Mouse (Mus musculus) forebrain, postnatal 0 days (tissue): ENCODE results near the gene Gm10447. TPM values are rescaled to one million over a fixed set of nuclear protein-coding genes. Genes with fewer than 3 reads are reported as not detected.
"Not testable (repeated sequence)": the region's sequence is repeated elsewhere in the genome, so short reads cannot be mapped to it uniquely, and the experiment has no call there.

Experiments used
- ATAC-seq: fragments of 200-750 bp; cut with Nextera tagmentation; 2 replicates; pipeline ENCODE4 v1.8.0; 2017; ENCODE audit warnings: mild to moderate bottlenecking, moderate library complexity
- DNase-seq: peaks from one replicate; pipeline ENCODE4 v3.0.0-alpha.2; 2015
- H3K27ac ChIP-seq: fragments of 300-500 bp; sonication (generic); 2 replicates; pipeline ENCODE4 v1.5.1; 2014; ENCODE audit warnings: low read depth, mild to moderate bottlenecking, antibody characterized with exemption, low read length, moderate library complexity, mixed read lengths
- H3K27me3 ChIP-seq: fragments of 300-500 bp; sonication (generic); 2 replicates; pipeline ENCODE4 v1.6.1; 2014; ENCODE audit warnings: mild to moderate bottlenecking, low read length, mixed read lengths; ENCODE audit not compliant: insufficient read depth
- H3K36me3 ChIP-seq: fragments of 300-500 bp; sonication (generic); 2 replicates; pipeline ENCODE4 v1.6.1; 2014; ENCODE audit warnings: mild to moderate bottlenecking, moderate library complexity; ENCODE audit not compliant: insufficient read depth
- H3K4me1 ChIP-seq: fragments of 300-500 bp; sonication (generic); 2 replicates; pipeline ENCODE4 v1.6.1; 2014; ENCODE audit warnings: antibody characterized with exemption; ENCODE audit not compliant: insufficient read depth
- H3K4me2 ChIP-seq: fragments of 300-500 bp; sonication (generic); 2 replicates; pipeline ENCODE4 v1.6.1; 2014; ENCODE audit warnings: low read depth, mild to moderate bottlenecking, moderate library complexity
- H3K4me3 ChIP-seq: fragments of 300-500 bp; sonication (generic); 2 replicates; pipeline ENCODE4 v1.5.1; 2014; ENCODE audit warnings: low read depth, low read length, mixed read lengths
- H3K9ac ChIP-seq: fragments of 300-500 bp; sonication (generic); 2 replicates; pipeline ENCODE4 v1.6.1; 2014; ENCODE audit warnings: mild to moderate bottlenecking
- H3K9me3 ChIP-seq: fragments of 300-500 bp; sonication (generic); 2 replicates; pipeline ENCODE4 v1.6.1; 2016; ENCODE audit warnings: low read length
- CTCF ChIP-seq: sonication (generic); IDR thresholded peaks from 2 replicates; pipeline ENCODE4 v1.5.1; 2016; ENCODE audit warnings: antibody characterized with exemption, control low read depth, low read depth
- WGBS: fragments of 180-500 bp; shearing (Covaris S2); extraction: QIAGEN DNeasy Blood & Tissue Kit; methylation state at CpG from one replicate; pipeline ENCODE4 v1.1.7; 2014; 5-methylcytosine and 5-hydroxymethylcytosine counted together
- polyA plus RNA-seq: library from polyadenylated mRNA; unstranded; fragments of >200 nt; fragmentation: Nextera tagmentation; extraction: Ambion mirVana; gene quantifications from 2 replicates; pipeline ENCODE4 v1.2.1, GENCODE M21; 2015
- total RNA-seq: library from RNA; depleted of rRNA; stranded (reverse); fragments of >200 nt; gene quantifications from 2 replicates; pipeline ENCODE4 v1.2.3, GENCODE M21; 2014

Gene Gm10447
- total and polyA plus RNA-seq, 2 experiments from 2014 or later = not detected

GRCm38 (mm10) chr11:53430670-53431346 lies 26.1 kb downstream of the Gm10447 start, which contains the start of the genes Uqcrq and Gdf9:
TSS of gene Uqcrq (minus strand) at chr11:53430831.
TSS of gene Gdf9 (plus strand) at chr11:53431023.
- ATAC-seq = peak; percentile 96
- Histone ChIP-seq H3K4me3 (peak within 1 kb of the TSS; percentile 69), H3K36me3 (peaks cover 8% of the 10 kb centered on the region; the same call in 1 of the 2 replicates), H3K4me1 (no peaks in the 10 kb centered on the region), H3K27me3 (no peaks in the 10 kb centered on the region), H3K9ac (peak within 1 kb of the TSS; percentile 75), H3K9me3 (no peaks in the 10 kb centered on the region), H3K27ac (peak within 1 kb of the TSS; percentile 83), H3K4me2 (peak within 1 kb of the TSS; percentile 74)
- WGBS = 1% methylated on average over 44 of the region's 44 CpGs
- no peak for TF ChIP-seq CTCF
- DNase-seq = peak; percentile 99

- no peaks in the 10 kb centered on the region for H3K9me3 ChIP-seq
- H3K4me1 ChIP-seq = no peaks in the 10 kb centered on the region
- TF ChIP-seq CTCF = no peak; the same call in 1 of the 2 replicates
- H3K36me3 ChIP-seq = peaks cover 8% of the 10 kb centered on the region; the same call in 1 of the 2 replicates
- no peaks in the 10 kb centered on the region for H3K27me3 ChIP-seq
- H3K4me3 ChIP-seq = peak overlapping the region; percentile 69
- H3K27ac ChIP-seq = peak overlapping the region; percentile 83
- H3K4me2 ChIP-seq = peak overlapping the region; percentile 74
- 3% methylated on average over 34 of the region's 34 CpGs for WGBS
- DNase-seq = no peak
- ATAC-seq = peak; percentile 74
- peak overlapping the region; percentile 75 for H3K9ac ChIP-seq
Observed at GRCm38 (mm10) chr11:53430300-53430669, 26.6 kb downstream of the Gm10447 start.

GRCm38 (mm10) chr11:53429182-53429581 lies 27.7 kb downstream of the Gm10447 start:
- Histone ChIP-seq H3K27ac (no peak overlapping the region), H3K9me3 (no peaks in the 10 kb centered on the region), H3K9ac (no peak overlapping the region), H3K4me3 (no peak overlapping the region), H3K4me1 (no peaks in the 10 kb centered on the region), H3K27me3 (no peaks in the 10 kb centered on the region), H3K4me2 (no peak overlapping the region), H3K36me3 (peaks cover 8% of the 10 kb centered on the region; the same call in 1 of the 2 replicates)
- TF ChIP-seq CTCF = no peak
- DNase-seq = no peak
- no peak for ATAC-seq

- no peak for ATAC-seq
- no peak overlapping the region for H3K4me3 ChIP-seq
Observed at GRCm38 (mm10) chr11:53428716-53429057, 28.2 kb downstream of the Gm10447 start.

GRCm38 (mm10) chr11:53427993-53428715 lies 28.8 kb downstream of the Gm10447 start:
- ATAC-seq (no peak), DNase-seq (no peak)
- WGBS = 88% methylated on average over 3 of the region's 3 CpGs
- H3K9ac ChIP-seq = no peak overlapping the region
- no peak overlapping the region for H3K4me2 ChIP-seq
- no peaks in the 10 kb centered on the region for H3K9me3 ChIP-seq
- TF ChIP-seq CTCF = no peak
- H3K36me3 ChIP-seq = peaks cover 8% of the 10 kb centered on the region; the same call in 1 of the 2 replicates
- H3K27ac ChIP-seq = no peak overlapping the region
- no peaks in the 10 kb centered on the region for H3K27me3 ChIP-seq
- no peaks in the 10 kb centered on the region for H3K4me1 ChIP-seq
- no peak overlapping the region for H3K4me3 ChIP-seq

More at GRCm38 (mm10) chr11:53428716-53429057, 28.2 kb downstream of the Gm10447 start:
- H3K9ac ChIP-seq = no peak overlapping the region
- no peaks in the 10 kb centered on the region for H3K4me1 ChIP-seq
- H3K36me3 ChIP-seq = peaks cover 8% of the 10 kb centered on the region; the same call in 1 of the 2 replicates
- no peak overlapping the region for H3K27ac ChIP-seq
- no peaks in the 10 kb centered on the region for H3K27me3 ChIP-seq
- DNase-seq = no peak
- H3K4me2 ChIP-seq = no peak overlapping the region
- no peaks in the 10 kb centered on the region for H3K9me3 ChIP-seq
- 96% methylated on average over 5 of the region's 5 CpGs for WGBS
- TF ChIP-seq CTCF = no peak

GRCm38 (mm10) chr11:53426914-53427313 lies 30.0 kb downstream of the Gm10447 start:
- H3K27me3 ChIP-seq, H3K36me3 ChIP-seq, DNase-seq, H3K4me1 ChIP-seq, H3K4me2 ChIP-seq, H3K9ac ChIP-seq, H3K9me3 ChIP-seq, ATAC-seq, H3K27ac ChIP-seq, H3K4me3 ChIP-seq: not testable (repeated sequence)
- WGBS = 83% methylated on average over 3 of the region's 3 CpGs

GRCm38 (mm10) chr11:53425711-53426255 lies 31.1 kb downstream of the Gm10447 start:
- Histone ChIP-seq H3K9me3 (no peaks in the 10 kb centered on the region), H3K36me3 (peaks cover 16% of the 10 kb centered on the region), H3K4me3 (no peak overlapping the region), H3K4me2 (no peak overlapping the region), H3K27me3 (no peaks in the 10 kb centered on the region), H3K27ac (no peak overlapping the region), H3K4me1 (no peaks in the 10 kb centered on the region), H3K9ac (no peak overlapping the region)
- ATAC-seq (no peak), DNase-seq (no peak)
- 85% methylated on average over 6 of the region's 6 CpGs for WGBS
- no peak for TF ChIP-seq CTCF
